Mouse (Mus musculus): Measurements from ENCODE around the gene Gm38655.

The Gm38655 gene

GRCm38 (mm10) chr17:25175411-25175810 is at the start of gene Gm38655:
Gene Gm38655, minus strand, starts transcription at chr17:25175471.
- no peak for DNase-seq

GRCm38 (mm10) chr17:25224586-25225222 is 49.4 kb upstream of the Gm38655 start:
- DNase-seq, result peak; percentile 56

GRCm38 (mm10) chr17:25222951-25223601 is 47.8 kb upstream of the Gm38655 start:
- no peak for DNase-seq

GRCm38 (mm10) chr17:25222504-25222940 is 47.3 kb upstream of the Gm38655 start:
- DNase-seq, result peak; percentile 64

GRCm38 (mm10) chr17:25221821-25222503 is 46.7 kb upstream of the Gm38655 start:
- DNase-seq, result peak; percentile 90

- no peak for DNase-seq
These were observed 45.5 kb upstream of the Gm38655 start for GRCm38 (mm10) chr17:25220746-25221145.

- peak; percentile 40 for DNase-seq
These were observed 44.4 kb upstream of the Gm38655 start for GRCm38 (mm10) chr17:25219492-25220295.

- DNase-seq, result no peak
These were observed 43.7 kb upstream of the Gm38655 start for GRCm38 (mm10) chr17:25218967-25219366.

GRCm38 (mm10) chr17:25215431-25215830 is 40.2 kb upstream of the Gm38655 start:
- no peak for DNase-seq

GRCm38 (mm10) chr17:25211705-25212104 is 36.4 kb upstream of the Gm38655 start:
- DNase-seq, result no peak

GRCm38 (mm10) chr17:25210680-25211466 is 35.6 kb upstream of the Gm38655 start:
- DNase-seq, result no peak

GRCm38 (mm10) chr17:25210006-25210405 is 34.7 kb upstream of the Gm38655 start:
- no peak for DNase-seq

GRCm38 (mm10) chr17:25202401-25202800 is 27.1 kb upstream of the Gm38655 start:
- DNase-seq, result no peak

- peak; percentile 34 for DNase-seq
These were observed 13.8 kb upstream of the Gm38655 start for GRCm38 (mm10) chr17:25189091-25189490.

GRCm38 (mm10) chr17:25188150-25189031 is 13.1 kb upstream of the Gm38655 start, which contains the start of gene Unkl:
Gene Unkl, plus strand, starts transcription at chr17:25188397.
- DNase-seq, result peak; percentile 93

- peak; percentile 25 for DNase-seq
These were observed 12.5 kb upstream of the Gm38655 start for GRCm38 (mm10) chr17:25187784-25188149.

- DNase-seq, result no peak
These were observed 9.7 kb upstream of the Gm38655 start for GRCm38 (mm10) chr17:25184961-25185360.

GRCm38 (mm10) chr17:25184129-25184691 is 8.9 kb upstream of the Gm38655 start, which contains the start of gene BC003965:
Gene BC003965, plus strand, starts transcription at chr17:25184554.
- DNase-seq, result peak; percentile 98

GRCm38 (mm10) chr17:25183232-25183631 is 8.0 kb upstream of the Gm38655 start:
- DNase-seq, result peak; percentile 32

GRCm38 (mm10) chr17:25172558-25172957 is 2.7 kb downstream of the Gm38655 start:
- DNase-seq, result no peak

GRCm38 (mm10) chr17:25169706-25170105 is 5.6 kb downstream of the Gm38655 start:
- DNase-seq, result no peak

Data from thymus, postnatal 4 days (tissue).